Mouse (Mus musculus): ENCODE results near the gene Tppp2.
"Not testable (repeated sequence)": the region's sequence is repeated elsewhere in the genome, so short reads cannot be mapped to it uniquely, and the experiment has no call there.

The Tppp2 gene

GRCm38 (mm10) chr14:51906102-51906501 lies 12.1 kb upstream of the Tppp2 start:
- in situ Hi-C loops (cut with MseI, MboI), result loop anchor here in 1 of 2 experiments (10.0 kb wide), 1 partner anchor 99 kb away; no protein-coding TSS in a partner anchor

- in situ Hi-C loops (cut with MseI, MboI), result loop anchor here in 1 of 2 experiments (5.0 kb wide), 1 partner anchor 91 kb away; no protein-coding TSS in a partner anchor
Observed at GRCm38 (mm10) chr14:51911301-51911700, 6.9 kb upstream of the Tppp2 start.

GRCm38 (mm10) chr14:51912391-51913061 lies 5.7 kb upstream of the Tppp2 start:
- in situ Hi-C loops (cut with MseI, MboI), result loop anchor here in 1 of 2 experiments (5.0 kb wide), 1 partner anchor 90 kb away; no protein-coding TSS in a partner anchor

- in situ Hi-C loops (cut with MseI, MboI), result loop anchor here in 1 of 2 experiments (5.0 kb wide), 1 partner anchor 89 kb away; no protein-coding TSS in a partner anchor
Observed at GRCm38 (mm10) chr14:51913062-51913959, 4.9 kb upstream of the Tppp2 start.

GRCm38 (mm10) chr14:51913960-51914762 lies 4.1 kb upstream of the Tppp2 start, which contains the start of gene Ndrg2:
TSS of gene Ndrg2 (minus strand) at chr14:51914158.
- in situ Hi-C loops (cut with MseI, MboI), result loop anchor here in 1 of 2 experiments (5.0 kb wide), 1 partner anchor 88 kb away; no protein-coding TSS in a partner anchor

GRCm38 (mm10) chr14:51915030-51915429 lies 3.2 kb upstream of the Tppp2 start:
- in situ Hi-C loops (cut with MseI, MboI), result no loop called here

GRCm38 (mm10) chr14:51916539-51916938 lies 1.7 kb upstream of the Tppp2 start:
- in situ Hi-C loops (cut with MseI, MboI), result no loop called here

GRCm38 (mm10) chr14:51918966-51919365 lies 741 bp downstream of the Tppp2 start:
- in situ Hi-C loops (cut with MseI, MboI), result no loop called here

GRCm38 (mm10) chr14:51921759-51922570 lies 3.7 kb downstream of the Tppp2 start:
- in situ Hi-C loops (cut with MseI, MboI), result no loop called here

GRCm38 (mm10) chr14:51922571-51922865 lies 4.3 kb downstream of the Tppp2 start, which contains the start of gene Rnase13:
TSS of gene Rnase13 (minus strand) at chr14:51922773.
- in situ Hi-C loops (cut with MseI, MboI), result no loop called here

- in situ Hi-C loops (cut with MseI, MboI), result no loop called here
Observed at GRCm38 (mm10) chr14:51922910-51923309, 4.7 kb downstream of the Tppp2 start.

- in situ Hi-C loops (cut with MseI, MboI), result no loop called here
Observed at GRCm38 (mm10) chr14:51923492-51923891, 5.3 kb downstream of the Tppp2 start.

- in situ Hi-C loops (cut with MseI, MboI), result not testable (repeated sequence)
Observed at GRCm38 (mm10) chr14:51926930-51927329, 8.7 kb downstream of the Tppp2 start.

- in situ Hi-C loops (cut with MseI, MboI), result no loop called here
Observed at GRCm38 (mm10) chr14:51929309-51929943, 11.2 kb downstream of the Tppp2 start.

GRCm38 (mm10) chr14:51929968-51930367 lies 11.7 kb downstream of the Tppp2 start:
- in situ Hi-C loops (cut with MseI, MboI), result no loop called here

- in situ Hi-C loops (cut with MseI, MboI), result no loop called here
Observed at GRCm38 (mm10) chr14:51930824-51931223, 12.6 kb downstream of the Tppp2 start.

- in situ Hi-C loops (cut with MseI, MboI), result no loop called here
Observed at GRCm38 (mm10) chr14:51932092-51933020, 14.1 kb downstream of the Tppp2 start.

- in situ Hi-C loops (cut with MseI, MboI), result no loop called here
Observed at GRCm38 (mm10) chr14:51939005-51939404, 20.8 kb downstream of the Tppp2 start.

- in situ Hi-C loops (cut with MseI, MboI), result no loop called here
Observed at GRCm38 (mm10) chr14:51940944-51941560, 22.8 kb downstream of the Tppp2 start.
